Mouse (Mus musculus): ENCODE results near the gene Junb. TPM values are rescaled to one million over a fixed set of nuclear protein-coding genes. Genes with fewer than 3 reads are reported as not detected.

Gene Junb
- polyA plus RNA-seq, 1 experiment: 80.8 TPM

DNA sequence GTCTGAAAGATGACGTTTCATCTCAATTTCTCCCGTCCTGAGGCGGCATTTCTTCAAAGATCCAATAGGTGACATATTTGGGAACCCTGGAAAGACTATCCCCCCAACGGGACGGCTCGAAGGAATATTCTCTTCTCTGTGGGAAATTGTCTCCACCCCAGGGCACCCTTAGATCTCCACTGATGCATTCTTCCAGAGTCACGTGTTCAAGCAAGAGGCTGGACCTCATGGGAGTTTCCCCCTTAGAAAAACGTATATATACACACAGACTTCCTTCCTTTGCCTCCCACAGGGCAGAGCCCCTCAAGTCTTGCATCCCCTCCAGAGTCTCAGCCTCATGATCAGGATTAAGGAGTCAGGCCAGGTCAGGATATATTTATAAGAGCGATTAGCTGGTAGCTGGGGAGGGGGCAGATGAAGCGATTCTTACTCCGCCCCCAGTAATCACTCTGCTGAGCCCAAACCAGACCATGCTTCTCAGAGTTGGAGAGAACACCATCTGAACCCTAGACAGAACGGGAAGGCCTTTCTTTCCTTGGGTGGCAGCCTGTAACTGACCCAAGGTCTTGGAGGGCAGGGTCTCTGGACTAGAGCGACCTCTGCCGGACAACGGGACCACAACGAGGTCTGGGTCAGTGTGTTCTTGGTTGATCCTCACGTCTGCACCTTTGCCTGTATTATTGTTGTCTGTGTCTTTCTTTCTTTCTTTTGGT is 31.8 kb downstream of the Junb start, which contains the start of gene Rtbdn:
Rtbdn (plus strand) TSS at position 464 of the 713 bp plus-strand sequence.
- no peak for DNase-seq
- H3K4me1 ChIP-seq (ENCODE audit: control insufficient read depth, insufficient read depth, low read length): no peaks in the 10 kb centered on the region; the same call in 1 of the 2 replicates
- 10% methylated on average over 17 of the region's 17 CpGs for WGBS
- no peak within 1 kb of the TSS for H3K4me3 ChIP-seq (replicated peaks; ENCODE audit: extremely low read depth, low read depth, low read length)
- TF ChIP-seq POLR2A (IDR thresholded peaks at IDR 0.05; ENCODE audit: borderline replicate concordance, extremely low read depth, low read depth, low read length) (no peak), CTCF (IDR thresholded peaks at IDR 0.05; ENCODE audit: insufficient read depth, low read length) (no peak)

DNA sequence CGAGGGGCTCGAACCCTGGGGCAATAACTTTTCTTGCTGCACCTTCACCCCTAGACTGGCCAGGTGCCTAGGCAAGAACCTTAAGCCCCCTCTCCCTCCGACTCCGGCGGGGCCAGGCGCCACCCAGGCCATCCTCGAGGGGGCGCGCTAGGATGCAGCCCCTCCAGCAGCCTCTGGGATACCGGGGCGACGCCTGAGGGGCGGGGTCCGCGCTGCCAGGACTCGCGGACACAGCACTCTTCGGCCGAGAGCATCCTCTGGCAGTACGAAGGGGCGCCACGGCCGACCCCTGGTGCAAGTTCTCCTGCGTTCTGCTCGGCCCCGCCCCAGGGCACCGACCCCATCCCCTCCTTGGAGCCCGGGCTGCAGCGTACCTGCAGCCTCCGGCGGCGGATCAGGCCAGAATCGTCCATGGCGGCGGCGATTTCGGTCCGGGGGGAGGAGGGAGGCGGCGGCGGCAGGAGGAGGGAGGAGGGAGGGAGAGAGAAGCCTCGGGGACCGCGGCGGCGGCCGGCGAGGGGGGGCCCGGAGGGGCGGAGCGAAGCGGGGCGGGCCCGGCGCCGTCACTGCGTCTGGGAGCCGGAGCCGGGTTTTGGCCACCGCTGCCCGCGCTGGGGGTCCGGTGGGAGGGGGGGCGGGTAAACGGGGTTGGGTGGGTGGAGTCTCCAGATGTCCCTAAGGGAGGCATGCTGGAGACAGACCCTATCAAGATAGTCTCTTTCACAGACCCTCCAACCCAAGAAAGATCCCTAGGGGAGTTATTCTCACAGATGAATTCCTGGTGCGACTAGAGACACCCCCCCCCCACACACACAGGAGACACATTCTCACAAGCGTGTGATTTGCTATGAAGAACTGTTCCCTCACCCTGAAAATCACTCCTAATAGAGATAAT is 32.6 kb downstream of the Junb start:
- Histone ChIP-seq H3K4me1 (ENCODE audit: control insufficient read depth, insufficient read depth, low read length) (no peaks in the 10 kb centered on the region; the same call in 1 of the 2 replicates), H3K4me3 (replicated peaks; ENCODE audit: extremely low read depth, low read depth, low read length) (no peak overlapping the region)
- TF ChIP-seq POLR2A (IDR thresholded peaks at IDR 0.05; ENCODE audit: borderline replicate concordance, extremely low read depth, low read depth, low read length) (no peak), CTCF (IDR thresholded peaks at IDR 0.05; ENCODE audit: insufficient read depth, low read length) (no peak)
- no peak for DNase-seq
- WGBS: 2% methylated on average over 55 of the region's 67 CpGs

DNA sequence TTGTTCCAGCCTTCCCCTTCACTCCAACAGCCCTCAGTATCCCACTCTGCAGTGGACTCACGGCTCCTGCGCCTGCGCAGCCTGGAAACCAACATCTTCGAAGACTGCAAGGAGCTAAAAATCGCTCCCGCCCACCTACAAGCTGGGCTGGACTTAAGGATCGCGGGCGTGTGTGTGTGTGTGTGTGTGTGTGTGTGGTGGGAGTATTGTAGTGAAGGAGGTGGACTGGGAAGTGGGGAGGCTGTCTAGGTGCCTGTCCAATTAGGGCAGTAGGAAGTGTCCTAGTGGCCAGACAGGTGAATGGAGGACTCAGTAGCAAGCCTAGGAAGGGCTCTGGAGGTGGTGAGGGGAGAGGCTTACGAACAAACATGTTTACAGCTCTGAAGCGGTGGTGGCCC is 33.3 kb downstream of the Junb start:
- Histone ChIP-seq H3K4me3 (replicated peaks; ENCODE audit: extremely low read depth, low read depth, low read length) (no peak overlapping the region), H3K4me1 (ENCODE audit: control insufficient read depth, insufficient read depth, low read length) (no peaks in the 10 kb centered on the region; the same call in 1 of the 2 replicates)
- TF ChIP-seq CTCF (IDR thresholded peaks at IDR 0.05; ENCODE audit: insufficient read depth, low read length): no peak
- no peak for TF ChIP-seq POLR2A (IDR thresholded peaks at IDR 0.05; ENCODE audit: borderline replicate concordance, extremely low read depth, low read depth, low read length)
- 7% methylated on average over 11 of the region's 11 CpGs for WGBS
- no peak for DNase-seq

DNA sequence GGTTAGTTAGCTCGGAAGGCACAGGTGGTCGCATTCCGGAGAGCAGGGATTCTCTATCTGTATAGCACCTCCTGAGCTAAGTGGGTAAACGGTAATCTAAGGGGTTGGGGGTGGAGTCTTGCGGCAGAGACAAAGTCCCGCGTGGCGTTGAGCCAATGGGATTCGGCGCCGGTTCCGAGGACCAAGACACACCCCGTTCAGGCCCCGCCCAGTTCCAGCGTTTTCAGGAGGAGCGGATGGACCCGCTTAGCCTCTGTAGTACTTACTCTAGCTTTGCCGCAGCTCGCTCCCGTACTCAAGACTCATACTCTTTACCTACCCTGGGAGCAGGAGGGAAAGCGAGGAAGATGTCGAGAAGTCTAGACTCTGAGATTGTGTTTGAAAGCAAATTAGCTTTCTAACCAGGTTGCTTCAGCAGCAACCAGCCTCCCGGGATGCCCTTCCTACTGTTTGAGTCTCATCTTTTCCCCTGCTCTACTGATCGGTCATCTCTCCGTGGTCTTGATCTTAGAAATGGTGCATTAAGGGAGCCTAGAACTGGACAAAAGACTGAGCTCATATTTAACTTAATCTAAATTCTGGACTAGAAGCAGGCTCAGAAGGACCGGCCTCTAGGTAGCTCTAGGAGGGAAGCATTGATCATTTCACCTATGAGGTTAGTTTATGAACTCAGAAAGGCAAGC is 33.9 kb downstream of the Junb start:
- Histone ChIP-seq H3K4me3 (replicated peaks; ENCODE audit: extremely low read depth, low read depth, low read length) (no peak overlapping the region), H3K4me1 (ENCODE audit: control insufficient read depth, insufficient read depth, low read length) (no peaks in the 10 kb centered on the region; the same call in 1 of the 2 replicates)
- WGBS: 4% methylated on average over 26 of the region's 26 CpGs
- TF ChIP-seq CTCF (IDR thresholded peaks at IDR 0.05; ENCODE audit: insufficient read depth, low read length) (no peak), POLR2A (IDR thresholded peaks at IDR 0.05; ENCODE audit: borderline replicate concordance, extremely low read depth, low read depth, low read length) (no peak)
- no peak for DNase-seq

DNA sequence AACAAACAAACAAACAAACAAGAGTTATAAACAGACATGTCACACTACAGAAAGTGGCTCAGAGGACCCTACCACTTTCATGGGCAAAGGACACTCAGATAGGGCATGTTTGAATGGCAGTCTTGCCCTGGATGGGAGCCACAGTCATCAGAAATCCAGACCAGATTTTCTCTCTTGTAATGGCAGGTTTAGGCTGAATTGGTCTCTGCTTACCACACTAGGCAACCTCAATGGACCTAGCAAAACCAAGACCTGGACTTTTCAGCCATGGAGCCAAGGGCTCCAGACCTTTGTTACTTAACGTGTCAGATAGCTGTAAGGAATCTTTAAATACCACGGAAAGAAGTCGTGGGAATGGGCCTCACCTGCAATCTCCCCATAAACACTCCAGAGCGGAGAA is 34.8 kb downstream of the Junb start:
- TF ChIP-seq CTCF (IDR thresholded peaks at IDR 0.05; ENCODE audit: insufficient read depth, low read length) (no peak), POLR2A (IDR thresholded peaks at IDR 0.05; ENCODE audit: borderline replicate concordance, extremely low read depth, low read depth, low read length) (no peak)
- DNase-seq: no peak
- H3K4me1 ChIP-seq (ENCODE audit: control insufficient read depth, insufficient read depth, low read length): no peaks in the 10 kb centered on the region; the same call in 1 of the 2 replicates
- no peak overlapping the region for H3K4me3 ChIP-seq (replicated peaks; ENCODE audit: extremely low read depth, low read depth, low read length)
- 20% methylated on average over 4 of the region's 4 CpGs for WGBS

DNA sequence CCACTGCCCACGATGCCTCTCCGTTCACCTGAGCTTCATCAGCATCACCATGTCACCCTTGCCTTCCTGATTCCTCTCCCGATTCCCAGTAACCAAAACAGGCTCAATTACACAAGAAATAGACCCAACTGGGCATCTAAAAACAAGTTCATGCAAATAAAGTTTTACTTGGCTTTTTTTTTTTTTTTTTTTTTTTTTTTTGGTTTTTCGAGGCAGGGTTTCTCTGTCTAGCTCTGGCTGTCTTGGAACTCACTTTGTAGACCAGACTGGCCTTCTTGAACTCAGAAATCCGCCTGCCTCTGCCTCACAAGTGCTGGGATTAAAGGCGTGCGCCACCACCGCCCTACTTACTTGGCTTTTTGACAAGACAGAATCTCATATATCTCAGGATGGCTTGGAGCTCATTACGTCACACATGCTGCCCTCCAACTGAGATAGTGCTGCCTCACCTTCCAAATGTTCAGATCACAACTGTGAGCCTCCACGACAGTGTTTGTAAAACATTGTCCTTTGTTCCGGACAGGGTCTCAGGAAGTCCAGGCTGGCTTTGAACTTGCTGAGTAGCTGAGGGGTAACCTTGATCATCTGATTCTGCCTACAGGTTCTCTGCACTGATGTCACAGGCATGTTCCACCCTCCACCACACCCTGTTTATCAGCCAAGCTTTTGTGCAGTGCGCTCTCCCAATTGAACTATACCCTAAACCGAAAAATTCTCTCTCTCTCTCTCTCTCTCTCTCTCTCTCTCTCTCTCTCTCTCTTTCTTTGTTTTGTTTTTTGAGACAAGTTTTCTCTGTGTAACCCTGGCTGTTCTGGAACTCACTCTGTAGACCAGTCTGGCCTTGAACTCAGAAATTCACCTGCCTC is 40.7 kb downstream of the Junb start:
- Histone ChIP-seq H3K4me3 (replicated peaks; ENCODE audit: extremely low read depth, low read depth, low read length) (no peak overlapping the region), H3K4me1 (ENCODE audit: control insufficient read depth, insufficient read depth, low read length) (no peaks in the 10 kb centered on the region)
- TF ChIP-seq POLR2A (IDR thresholded peaks at IDR 0.05; ENCODE audit: borderline replicate concordance, extremely low read depth, low read depth, low read length): no peak
- TF ChIP-seq CTCF (IDR thresholded peaks at IDR 0.05; ENCODE audit: insufficient read depth, low read length): no peak
- WGBS: 58% methylated on average over 13 of the region's 13 CpGs
- no peak for DNase-seq

DNA sequence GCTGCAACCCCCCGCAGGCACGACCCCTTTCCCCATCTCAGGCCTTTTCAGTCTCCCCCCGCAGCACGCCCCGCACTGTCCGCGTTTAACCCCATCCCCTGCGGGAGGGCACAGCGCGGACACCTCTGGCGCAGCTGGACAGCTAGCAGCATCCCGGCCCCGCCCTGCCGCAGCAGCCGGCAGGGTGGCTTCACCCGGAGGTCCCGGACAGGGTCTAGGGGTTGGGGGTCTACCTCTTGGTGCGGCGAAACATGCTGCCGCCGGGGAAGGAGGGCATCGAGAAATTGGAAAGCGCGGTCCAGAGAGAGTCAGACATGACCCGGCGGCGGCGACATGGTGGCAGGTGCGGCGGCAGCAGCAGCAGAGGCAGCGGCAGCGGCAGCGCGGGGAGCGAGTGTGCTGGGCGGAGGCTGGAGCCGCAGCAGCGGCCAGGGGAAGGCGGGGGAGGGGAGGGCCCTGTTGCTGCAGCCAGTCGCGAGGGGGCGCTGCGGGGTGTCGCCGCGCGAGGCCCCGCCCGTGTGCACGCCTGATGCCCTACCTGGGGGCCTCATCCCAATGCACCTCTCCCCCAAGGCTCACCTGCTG is 41.5 kb downstream of the Junb start, which contains the start of gene Mast1:
Mast1 (minus strand) TSS at position 398 of the 585 bp plus-strand sequence.
- H3K4me3 ChIP-seq (replicated peaks; ENCODE audit: extremely low read depth, low read depth, low read length): no peak within 1 kb of the TSS
- peak; percentile 52 for DNase-seq
- under 1% methylated on average over 48 of the region's 50 CpGs for WGBS
- H3K4me1 ChIP-seq (ENCODE audit: control insufficient read depth, insufficient read depth, low read length): no peaks in the 10 kb centered on the region
- peak; percentile 19; the same call in 1 of the 2 replicates for TF ChIP-seq CTCF (IDR thresholded peaks at IDR 0.05; ENCODE audit: insufficient read depth, low read length)
- TF ChIP-seq POLR2A (IDR thresholded peaks at IDR 0.05; ENCODE audit: borderline replicate concordance, extremely low read depth, low read depth, low read length): no peak

Data from lung, adult 2 months (tissue).